Mouse (Mus musculus) cerebellum, adult 8-10 months (tissue): ENCODE results near the gene Dus3l.

Experiments
- DNase-seq: peaks from one replicate; pipeline ENCODE4 v3.0.0; 2022

The Dus3l gene

GRCm38 (mm10) chr17:56754271-56755185 lies 10.0 kb upstream of the Dus3l start:
- no peak for DNase-seq

GRCm38 (mm10) chr17:56756703-56757399 lies 7.7 kb upstream of the Dus3l start:
- DNase-seq: no peak

GRCm38 (mm10) chr17:56757416-56758123 lies 7.0 kb upstream of the Dus3l start, which contains the start of gene Nrtn:
Gene Nrtn (minus strand): TSS chr17:56757530.
- peak; percentile 33 for DNase-seq

GRCm38 (mm10) chr17:56758132-56758531 lies 6.4 kb upstream of the Dus3l start:
- peak; percentile 59 for DNase-seq

- peak; percentile 11 for DNase-seq
Observed at GRCm38 (mm10) chr17:56759261-56759660, 5.3 kb upstream of the Dus3l start.

- peak; percentile 42 for DNase-seq
Observed at GRCm38 (mm10) chr17:56761077-56761476, 3.5 kb upstream of the Dus3l start.

- peak; percentile 88 for DNase-seq
Observed at GRCm38 (mm10) chr17:56761991-56762410, 2.6 kb upstream of the Dus3l start.

GRCm38 (mm10) chr17:56762769-56763731 lies 1.5 kb upstream of the Dus3l start:
- DNase-seq: peak; percentile 77

GRCm38 (mm10) chr17:56763741-56764250 lies 761 bp upstream of the Dus3l start:
- peak; percentile 43 for DNase-seq

GRCm38 (mm10) chr17:56765431-56765830 lies 874 bp downstream of the Dus3l start:
- DNase-seq: no peak

- peak; percentile 41 for DNase-seq
Observed at GRCm38 (mm10) chr17:56766631-56767405, 2.3 kb downstream of the Dus3l start.

- DNase-seq: peak; percentile 24
Observed at GRCm38 (mm10) chr17:56767531-56768135, 3.1 kb downstream of the Dus3l start.

- peak; percentile 8 for DNase-seq
Observed at GRCm38 (mm10) chr17:56768941-56769340, 4.4 kb downstream of the Dus3l start.

GRCm38 (mm10) chr17:56769950-56770349 lies 5.4 kb downstream of the Dus3l start, which contains the start of gene Prr22:
Gene Prr22 (plus strand): TSS chr17:56770250.
- no peak for DNase-seq

GRCm38 (mm10) chr17:56777568-56777967 lies 13.0 kb downstream of the Dus3l start:
- DNase-seq: no peak

GRCm38 (mm10) chr17:56778779-56779362 lies 14.3 kb downstream of the Dus3l start:
- DNase-seq: no peak

- no peak for DNase-seq
Observed at GRCm38 (mm10) chr17:56780291-56780978, 15.9 kb downstream of the Dus3l start.

GRCm38 (mm10) chr17:56788886-56789285 lies 24.3 kb downstream of the Dus3l start:
- DNase-seq: no peak

- no peak for DNase-seq
Observed at GRCm38 (mm10) chr17:56789286-56789685, 24.7 kb downstream of the Dus3l start.
